Mouse (Mus musculus) limb, embryonic 14.5 days (tissue): ENCODE data around the gene Hmga1b. TPM values are rescaled to one million over a fixed set of nuclear protein-coding genes. Genes with fewer than 3 reads are reported as not detected.
"Not testable (repeated sequence)": the region's sequence is repeated elsewhere in the genome, so short reads cannot be mapped to it uniquely, and the experiment has no call there.

Source experiments
- ATAC-seq: fragments of 200-750 bp; cut with Nextera tagmentation; 2 replicates; pipeline ENCODE4 v1.8.0; 2017; ENCODE audit warnings: low read depth, moderate number of reproducible peaks, moderate TSS enrichment; ENCODE audit not compliant: low FRiP score
- DNase-seq: peaks from one replicate; pipeline ENCODE4 v3.0.0-alpha.2; 2015; ENCODE audit warnings: low spot score
- H3K27ac ChIP-seq: fragments of 300-500 bp; sonication (generic); replicated peaks from 2 replicates; pipeline ENCODE4 v1.5.1; 2014; ENCODE audit warnings: low read depth, mild to moderate bottlenecking, low read length, moderate library complexity, mixed read lengths
- H3K27me3 ChIP-seq: fragments of 300-500 bp; sonication (generic); 2 replicates; pipeline ENCODE4 v1.6.1; 2014; ENCODE audit warnings: low read length, mixed read lengths; ENCODE audit not compliant: control insufficient read depth, insufficient read depth
- H3K36me3 ChIP-seq: fragments of 300-500 bp; sonication (generic); 2 replicates; pipeline ENCODE4 v1.6.1; 2014; ENCODE audit warnings: mild to moderate bottlenecking, low read length, moderate library complexity, mixed read lengths; ENCODE audit not compliant: control insufficient read depth, insufficient read depth
- H3K4me1 ChIP-seq: fragments of 300-500 bp; sonication (generic); 2 replicates; pipeline ENCODE4 v1.6.1; 2014; ENCODE audit warnings: antibody characterized with exemption, low read length, mixed read lengths; ENCODE audit not compliant: control insufficient read depth, insufficient read depth
- H3K4me2 ChIP-seq: fragments of 300-500 bp; sonication (generic); replicated peaks from 2 replicates; pipeline ENCODE4 v1.6.1; 2014; ENCODE audit warnings: low read depth, mild to moderate bottlenecking, low read length, moderate library complexity; ENCODE audit not compliant: severe bottlenecking
- H3K4me3 ChIP-seq: fragments of 300-500 bp; sonication (generic); replicated peaks from 2 replicates; pipeline ENCODE4 v1.5.1; 2014; ENCODE audit warnings: low read length
- H3K9ac ChIP-seq: fragments of 300-500 bp; sonication (generic); 2 replicates; pipeline ENCODE4 v1.6.1; 2014; ENCODE audit warnings: mild to moderate bottlenecking, low read depth, low read length, moderate library complexity; ENCODE audit not compliant: severe bottlenecking
- H3K9me3 ChIP-seq: fragments of 300-500 bp; sonication (generic); 2 replicates; pipeline ENCODE4 v1.6.1; 2016; ENCODE audit warnings: low read length; ENCODE audit not compliant: control insufficient read depth
- POLR2A ChIP-seq: fragments of 200-500 bp; IDR thresholded peaks from 2 replicates; pipeline ENCODE4 v1.8.0; 2012; ENCODE audit warnings: inconsistent platforms, mild to moderate bottlenecking, moderate library complexity, borderline replicate concordance; ENCODE audit not compliant: insufficient read depth, insufficient read length; ENCODE audit errors: extremely low read depth
- WGBS: fragments of 180-500 bp; shearing (Covaris S2); extraction: QIAGEN DNeasy Blood & Tissue Kit; methylation state at CpG from one replicate; pipeline ENCODE4 v1.1.7; 2014; 5-methylcytosine and 5-hydroxymethylcytosine counted together
- polyA plus RNA-seq, 2 experiments: library from polyadenylated mRNA; depleted of rRNA in 1 of 2; stranded (reverse) in 1 of 2; unstranded in 1 of 2; fragments of >200 nt; fragmentation: Nextera tagmentation in 1 of 2; extraction: Ambion mirVana in 1 of 2; gene quantifications; 2 replicates each; pipeline versions ENCODE4 v1.2.1 to v1.2.3; 2012 to 2014

The Hmga1b gene
- polyA plus RNA-seq, 2 experiments = 1.8 to 4.2 TPM

DNA sequence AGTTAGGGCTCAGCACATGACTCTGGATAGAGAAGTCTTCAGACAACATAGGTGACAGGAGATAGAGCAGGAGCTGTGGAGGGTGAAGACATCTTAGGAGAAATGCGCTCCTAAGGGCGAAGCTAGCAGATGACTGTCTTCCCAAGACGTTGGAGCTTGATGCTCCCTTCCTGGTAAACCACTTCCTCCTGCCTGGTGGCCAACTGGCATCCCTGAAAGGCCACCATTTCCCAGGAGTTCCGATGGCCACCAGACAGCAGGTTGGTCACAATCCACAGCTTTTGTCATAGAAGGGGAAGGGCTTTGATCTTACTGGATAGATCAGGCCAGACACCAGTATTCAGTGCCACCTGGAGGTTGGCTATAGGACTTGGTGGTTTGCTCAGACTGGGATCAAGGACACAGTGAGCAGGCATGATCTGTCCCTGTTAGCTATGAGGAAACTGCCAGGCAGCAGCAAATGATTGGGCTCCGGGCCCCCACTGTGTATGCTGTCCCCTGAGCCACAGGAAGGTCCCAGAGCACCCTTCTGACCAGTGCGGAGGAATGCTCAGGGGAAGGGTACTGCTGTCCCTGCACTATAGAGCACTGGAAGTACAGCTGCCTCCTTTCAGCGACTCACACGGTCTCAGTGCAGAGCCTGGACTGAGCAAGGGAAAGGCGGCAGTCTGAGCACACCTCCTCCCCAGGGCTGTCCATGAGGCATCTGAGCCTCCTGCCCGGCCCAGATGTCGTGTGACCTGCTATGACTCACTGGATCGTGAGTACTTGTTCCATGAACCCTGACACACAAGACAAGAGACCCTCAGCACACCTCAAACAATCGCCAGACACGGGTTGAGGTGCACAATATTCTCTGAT is 553 bp upstream of the Hmga1b start:
- no peak for TF ChIP-seq POLR2A
- no peaks in the 10 kb centered on the region for H3K4me1 ChIP-seq
- peaks cover 8% of the 10 kb centered on the region for H3K9me3 ChIP-seq
- H3K4me3 ChIP-seq = no peak overlapping the region
- H3K36me3 ChIP-seq = no peaks in the 10 kb centered on the region
- 64% methylated on average over 14 of the region's 14 CpGs for WGBS
- ATAC-seq = no peak
- H3K27me3 ChIP-seq = no peaks in the 10 kb centered on the region
- no peak for DNase-seq
- no peak overlapping the region for H3K27ac ChIP-seq
- H3K4me2 ChIP-seq = no peak overlapping the region
- no peak overlapping the region for H3K9ac ChIP-seq

DNA sequence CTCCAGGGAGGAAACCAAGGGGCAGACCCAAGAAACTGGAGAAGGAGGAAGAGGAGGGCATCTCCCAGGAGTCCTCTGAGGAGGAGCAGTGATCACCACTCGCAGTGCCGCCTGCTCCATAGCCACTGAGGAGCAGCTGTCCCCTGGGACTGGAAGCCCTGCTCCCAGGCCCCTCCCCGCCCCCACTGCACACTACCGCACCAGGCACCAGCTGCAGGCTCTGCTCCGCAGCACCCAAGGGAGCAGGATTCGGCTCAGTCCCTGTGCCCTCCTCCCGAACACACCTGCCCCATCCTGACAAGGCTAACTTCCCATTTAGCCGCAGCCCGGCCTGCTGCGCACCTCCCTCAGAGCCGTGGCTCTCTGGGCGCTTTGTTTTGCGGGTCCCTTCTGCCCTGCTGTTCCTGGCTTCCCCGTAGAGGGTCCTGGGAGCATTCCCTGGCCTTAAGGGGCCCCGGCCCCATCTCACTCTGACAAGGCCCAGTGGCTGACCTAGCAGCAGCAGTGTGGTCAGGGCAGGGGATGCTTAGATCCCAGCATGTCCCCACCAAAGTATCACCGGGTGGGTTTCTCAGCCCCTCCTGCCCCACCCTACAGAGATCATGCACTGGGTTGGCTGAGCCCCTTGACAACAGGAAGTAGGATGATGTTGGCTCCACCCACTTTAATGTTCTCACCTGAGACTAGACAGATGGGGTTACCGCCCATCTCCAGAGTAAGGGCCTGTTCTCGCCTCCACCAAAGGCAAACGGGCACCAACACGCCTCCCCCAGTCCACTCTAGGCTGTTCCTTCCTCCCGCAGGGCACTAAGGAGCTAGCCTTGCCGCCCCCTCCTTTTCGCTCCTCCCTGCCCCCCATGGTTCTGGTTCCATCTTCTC is 766 bp downstream of the Hmga1b start:
- not testable (repeated sequence) for H3K36me3 ChIP-seq, H3K9ac ChIP-seq, H3K4me2 ChIP-seq, H3K27me3 ChIP-seq, H3K27ac ChIP-seq, DNase-seq, H3K4me1 ChIP-seq, H3K9me3 ChIP-seq, H3K4me3 ChIP-seq
- 0 out of 2 replicates have a peak, but pooled peaks have one; percentile 47 for ATAC-seq
- 0% methylated on average over 2 of the region's 23 CpGs for WGBS

DNA sequence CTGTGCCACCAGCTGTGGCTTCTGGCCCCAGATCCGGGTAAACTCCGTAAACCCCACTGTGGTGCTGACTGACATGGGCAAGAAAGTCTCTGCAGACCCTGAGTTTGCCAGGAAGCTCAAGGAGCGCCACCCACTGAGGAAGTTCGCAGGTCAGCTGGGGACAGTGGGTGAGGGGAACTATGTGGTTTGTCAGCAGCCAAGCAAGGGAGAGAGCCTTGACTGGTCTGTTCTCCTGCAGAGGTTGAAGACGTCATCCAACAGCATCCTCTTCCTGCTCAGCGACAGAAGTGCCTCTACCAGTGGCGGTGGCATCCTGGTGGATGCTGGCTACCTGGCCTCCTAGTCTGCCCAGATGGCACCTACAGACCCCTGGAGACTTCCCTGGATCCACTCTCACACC is 4.4 kb downstream of the Hmga1b start:
- 70% methylated on average over 3 of the region's 7 CpGs for WGBS
- not testable (repeated sequence) for H3K4me3 ChIP-seq, H3K4me1 ChIP-seq, H3K9me3 ChIP-seq, H3K9ac ChIP-seq, H3K36me3 ChIP-seq, DNase-seq, H3K27me3 ChIP-seq, H3K27ac ChIP-seq, H3K4me2 ChIP-seq, ATAC-seq

DNA sequence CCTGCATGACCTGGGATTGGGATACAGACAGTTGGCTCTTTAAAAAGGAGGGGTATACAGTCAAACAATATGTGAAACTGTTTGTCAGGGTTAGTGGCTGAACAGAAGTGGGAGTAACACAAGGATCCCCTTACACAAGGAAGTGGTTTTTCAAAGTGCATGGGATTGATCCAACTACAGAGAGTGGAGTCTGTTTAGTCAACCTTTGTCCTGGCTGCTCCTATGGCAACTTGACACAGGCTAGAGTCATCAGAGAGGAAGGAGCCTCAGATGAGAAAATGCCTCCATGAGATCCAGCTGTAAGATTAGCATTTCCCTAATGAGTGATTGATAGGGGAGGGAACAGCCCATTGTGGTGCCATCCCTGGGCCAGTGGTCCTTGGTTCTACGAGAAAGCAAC is 5.6 kb downstream of the Hmga1b start:
- no peak for TF ChIP-seq POLR2A
- Histone ChIP-seq H3K27me3 (no peaks in the 10 kb centered on the region), H3K4me3 (no peak overlapping the region), H3K4me2 (no peak overlapping the region), H3K36me3 (no peaks in the 10 kb centered on the region), H3K9ac (no peak overlapping the region), H3K4me1 (no peaks in the 10 kb centered on the region), H3K27ac (no peak overlapping the region), H3K9me3 (no peaks in the 10 kb centered on the region)
- 64% methylated on average over 1 of the region's 1 CpGs for WGBS
- no peak for ATAC-seq
- DNase-seq = no peak

DNA sequence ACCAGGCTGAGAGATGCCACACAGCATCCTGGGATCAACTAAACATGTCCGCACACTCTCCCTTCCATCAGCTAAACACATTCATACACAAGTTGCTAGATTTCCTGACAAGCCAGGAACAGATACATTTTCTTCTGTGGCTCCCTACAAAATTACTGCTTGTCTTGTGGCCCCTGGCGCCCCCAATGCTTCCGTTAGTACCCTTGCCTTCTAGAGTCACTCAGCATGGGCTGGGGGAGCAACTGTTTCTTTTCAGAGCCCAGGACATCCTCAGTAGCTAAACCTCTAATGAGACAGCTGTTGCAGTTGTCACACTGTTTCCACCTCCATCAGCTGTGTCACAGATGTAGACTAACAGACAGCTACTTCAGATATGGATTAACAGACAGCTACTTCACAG is 10.2 kb downstream of the Hmga1b start:
- H3K4me2 ChIP-seq = no peak overlapping the region
- no peaks in the 10 kb centered on the region for H3K27me3 ChIP-seq
- WGBS = 76% methylated on average over 3 of the region's 3 CpGs
- H3K4me1 ChIP-seq = no peaks in the 10 kb centered on the region
- H3K9me3 ChIP-seq = no peaks in the 10 kb centered on the region
- no peaks in the 10 kb centered on the region for H3K36me3 ChIP-seq
- H3K27ac ChIP-seq = no peak overlapping the region
- no peak for TF ChIP-seq POLR2A
- no peak for DNase-seq
- ATAC-seq = no peak
- H3K4me3 ChIP-seq = no peak overlapping the region
- no peak overlapping the region for H3K9ac ChIP-seq
